Mouse (Mus musculus): ENCODE results near the gene Mapkapk5. TPM values are rescaled to one million over a fixed set of nuclear protein-coding genes. Genes with fewer than 3 reads are reported as not detected.

Mapkapk5 gene
- polyA plus RNA-seq, 1 experiment, result 7.0 TPM

- Histone ChIP-seq H3K36me3 (ENCODE audit: control insufficient read depth) (no peaks in the 10 kb centered on the region; the same call in 1 of the 2 replicates), H3K9me3 (ENCODE audit: control insufficient read depth, low read length) (no peaks in the 10 kb centered on the region), H3K27me3 (ENCODE audit: control insufficient read depth) (no peaks in the 10 kb centered on the region), H3K4me1 (ENCODE audit: control insufficient read depth) (peaks cover 30% of the 10 kb centered on the region), H3K4me3 (replicated peaks) (peak overlapping the region; percentile 26)
- TF ChIP-seq TAL1 (IDR thresholded peaks at IDR 0.05; ENCODE audit: low read length) (no peak), GATA1 (IDR thresholded peaks at IDR 0.05; ENCODE audit: low read length) (no peak)
Measured at GRCm38 (mm10) chr5:121586400-121587039, 40.8 kb upstream of the Mapkapk5 start.

GRCm38 (mm10) chr5:121585699-121586098, 40.0 kb upstream of the Mapkapk5 start:
- Histone ChIP-seq H3K4me1 (ENCODE audit: control insufficient read depth) (peaks cover 26% of the 10 kb centered on the region), H3K36me3 (ENCODE audit: control insufficient read depth) (no peaks in the 10 kb centered on the region; the same call in 1 of the 2 replicates), H3K9me3 (ENCODE audit: control insufficient read depth, low read length) (no peaks in the 10 kb centered on the region), H3K27me3 (ENCODE audit: control insufficient read depth) (no peaks in the 10 kb centered on the region), H3K4me3 (replicated peaks) (no peak overlapping the region)
- TF ChIP-seq TAL1 (IDR thresholded peaks at IDR 0.05; ENCODE audit: low read length) (no peak), GATA1 (IDR thresholded peaks at IDR 0.05; ENCODE audit: low read length) (no peak)

GRCm38 (mm10) chr5:121585005-121585404, 39.3 kb upstream of the Mapkapk5 start:
- H3K9me3 ChIP-seq (ENCODE audit: control insufficient read depth, low read length), result no peaks in the 10 kb centered on the region
- no peak overlapping the region for H3K4me3 ChIP-seq (replicated peaks)
- H3K27me3 ChIP-seq (ENCODE audit: control insufficient read depth), result no peaks in the 10 kb centered on the region
- H3K36me3 ChIP-seq (ENCODE audit: control insufficient read depth), result peaks cover 4% of the 10 kb centered on the region; the same call in 1 of the 2 replicates
- TF ChIP-seq GATA1 (IDR thresholded peaks at IDR 0.05; ENCODE audit: low read length) (no peak), TAL1 (IDR thresholded peaks at IDR 0.05; ENCODE audit: low read length) (no peak)
- H3K4me1 ChIP-seq (ENCODE audit: control insufficient read depth), result peaks cover 26% of the 10 kb centered on the region

GRCm38 (mm10) chr5:121583765-121584501, 38.2 kb upstream of the Mapkapk5 start:
- Histone ChIP-seq H3K9me3 (ENCODE audit: control insufficient read depth, low read length) (no peaks in the 10 kb centered on the region), H3K27me3 (ENCODE audit: control insufficient read depth) (no peaks in the 10 kb centered on the region), H3K36me3 (ENCODE audit: control insufficient read depth) (peaks cover 15% of the 10 kb centered on the region), H3K4me3 (replicated peaks) (no peak overlapping the region), H3K4me1 (ENCODE audit: control insufficient read depth) (peaks cover 26% of the 10 kb centered on the region)
- no peak for TF ChIP-seq GATA1 (IDR thresholded peaks at IDR 0.05; ENCODE audit: low read length)
- TF ChIP-seq TAL1 (IDR thresholded peaks at IDR 0.05; ENCODE audit: low read length), result no peak

GRCm38 (mm10) chr5:121581945-121582344, 36.2 kb upstream of the Mapkapk5 start:
- Histone ChIP-seq H3K4me3 (replicated peaks) (no peak overlapping the region), H3K27me3 (ENCODE audit: control insufficient read depth) (no peaks in the 10 kb centered on the region), H3K9me3 (ENCODE audit: control insufficient read depth, low read length) (no peaks in the 10 kb centered on the region), H3K36me3 (ENCODE audit: control insufficient read depth) (peaks cover 30% of the 10 kb centered on the region), H3K4me1 (ENCODE audit: control insufficient read depth) (peaks cover 22% of the 10 kb centered on the region)
- TF ChIP-seq TAL1 (IDR thresholded peaks at IDR 0.05; ENCODE audit: low read length) (no peak), GATA1 (IDR thresholded peaks at IDR 0.05; ENCODE audit: low read length) (no peak)

- Histone ChIP-seq H3K36me3 (ENCODE audit: control insufficient read depth) (peaks cover 75% of the 10 kb centered on the region), H3K27me3 (ENCODE audit: control insufficient read depth) (no peaks in the 10 kb centered on the region), H3K4me3 (replicated peaks) (no peak overlapping the region), H3K4me1 (ENCODE audit: control insufficient read depth) (no peaks in the 10 kb centered on the region), H3K9me3 (ENCODE audit: control insufficient read depth, low read length) (no peaks in the 10 kb centered on the region)
- TF ChIP-seq GATA1 (IDR thresholded peaks at IDR 0.05; ENCODE audit: low read length), result no peak
- TF ChIP-seq TAL1 (IDR thresholded peaks at IDR 0.05; ENCODE audit: low read length), result no peak
Measured at GRCm38 (mm10) chr5:121576927-121577488, 31.3 kb upstream of the Mapkapk5 start.

GRCm38 (mm10) chr5:121575867-121576266, 30.2 kb upstream of the Mapkapk5 start:
- no peaks in the 10 kb centered on the region for H3K27me3 ChIP-seq (ENCODE audit: control insufficient read depth)
- no peaks in the 10 kb centered on the region for H3K9me3 ChIP-seq (ENCODE audit: control insufficient read depth, low read length)
- TF ChIP-seq TAL1 (IDR thresholded peaks at IDR 0.05; ENCODE audit: low read length) (no peak), GATA1 (IDR thresholded peaks at IDR 0.05; ENCODE audit: low read length) (no peak)
- peaks cover 86% of the 10 kb centered on the region for H3K36me3 ChIP-seq (ENCODE audit: control insufficient read depth)
- H3K4me3 ChIP-seq (replicated peaks), result no peak overlapping the region
- no peaks in the 10 kb centered on the region for H3K4me1 ChIP-seq (ENCODE audit: control insufficient read depth)

- H3K4me3 ChIP-seq (replicated peaks), result no peak overlapping the region
- H3K27me3 ChIP-seq (ENCODE audit: control insufficient read depth), result no peaks in the 10 kb centered on the region
- no peak for TF ChIP-seq GATA1 (IDR thresholded peaks at IDR 0.05; ENCODE audit: low read length)
- no peak for TF ChIP-seq TAL1 (IDR thresholded peaks at IDR 0.05; ENCODE audit: low read length)
- H3K4me1 ChIP-seq (ENCODE audit: control insufficient read depth), result no peaks in the 10 kb centered on the region
- peaks cover 84% of the 10 kb centered on the region for H3K36me3 ChIP-seq (ENCODE audit: control insufficient read depth)
- no peaks in the 10 kb centered on the region for H3K9me3 ChIP-seq (ENCODE audit: control insufficient read depth, low read length)
Measured at GRCm38 (mm10) chr5:121574145-121574544, 28.4 kb upstream of the Mapkapk5 start.

- TF ChIP-seq GATA1 (IDR thresholded peaks at IDR 0.05; ENCODE audit: low read length) (no peak), TAL1 (IDR thresholded peaks at IDR 0.05; ENCODE audit: low read length) (no peak)
- H3K36me3 ChIP-seq (ENCODE audit: control insufficient read depth), result peaks cover 68% of the 10 kb centered on the region
Measured at GRCm38 (mm10) chr5:121570787-121571186, 25.1 kb upstream of the Mapkapk5 start.

More at GRCm38 (mm10) chr5:121570787-121571186, 25.1 kb upstream of the Mapkapk5 start:
- no peak overlapping the region for H3K4me3 ChIP-seq (replicated peaks)
- no peaks in the 10 kb centered on the region for H3K9me3 ChIP-seq (ENCODE audit: control insufficient read depth, low read length)
- no peaks in the 10 kb centered on the region for H3K27me3 ChIP-seq (ENCODE audit: control insufficient read depth)
- H3K4me1 ChIP-seq (ENCODE audit: control insufficient read depth), result no peaks in the 10 kb centered on the region

Measured in erythroblast, embryonic 14.5 days (primary cell).